Mouse (Mus musculus) heart, adult 11 months (tissue): ENCODE measurements around the gene Fer1l4.

Experiments
- DNase-seq: peaks from one replicate; pipeline ENCODE4 v3.0.0; 2022

The Fer1l4 gene

GRCm38 (mm10) chr2:156007888-156008532 lies 44.7 kb downstream of the Fer1l4 start, which contains the start of the genes 6430550D23Rik and Ergic3:
Gene 6430550D23Rik (minus strand): TSS chr2:156007977.
Gene Ergic3 (plus strand): TSS chr2:156008045.
- DNase-seq: peak; percentile 100

GRCm38 (mm10) chr2:156005393-156005792 lies 47.4 kb downstream of the Fer1l4 start:
- no peak for DNase-seq

GRCm38 (mm10) chr2:155991863-155992321 lies 60.9 kb downstream of the Fer1l4 start:
- peak; percentile 95 for DNase-seq

- DNase-seq: no peak
Observed at GRCm38 (mm10) chr2:155991151-155991550, 61.6 kb downstream of the Fer1l4 start.

- DNase-seq: no peak
Observed at GRCm38 (mm10) chr2:155989085-155989484, 63.7 kb downstream of the Fer1l4 start.

- DNase-seq: no peak
Observed at GRCm38 (mm10) chr2:155987131-155987530, 65.6 kb downstream of the Fer1l4 start.

- DNase-seq: no peak
Observed at GRCm38 (mm10) chr2:155985776-155986175, 67.0 kb downstream of the Fer1l4 start.

GRCm38 (mm10) chr2:155979328-155979991 lies 73.3 kb downstream of the Fer1l4 start:
- DNase-seq: peak; percentile 98

GRCm38 (mm10) chr2:155974087-155974731 lies 78.5 kb downstream of the Fer1l4 start:
- DNase-seq: peak; percentile 83

- DNase-seq: no peak
Observed at GRCm38 (mm10) chr2:155973348-155973747, 79.4 kb downstream of the Fer1l4 start.
